Mouse (Mus musculus): Measurements from ENCODE around the gene Ccdc83. TPM values are rescaled to one million over a fixed set of nuclear protein-coding genes. Genes with fewer than 3 reads are reported as not detected.

Gene Ccdc83
- total and polyA plus RNA-seq, 3 experiments = 0.10 TPM; not detected in 2

GRCm38 (mm10) chr7:90306079-90306478 is 40.5 kb upstream of the Ccdc83 start:
- Histone ChIP-seq H3K4me3 (no peak overlapping the region), H3K27ac (no peak overlapping the region), H3K27me3 (ENCODE audit: control insufficient read depth, insufficient read depth, low read length) (0 out of 2 replicates have a peak, but pooled peaks cover 2% of the 10 kb centered on the region), H3K36me3 (ENCODE audit: control insufficient read depth, insufficient read depth, low read length) (no peaks in the 10 kb centered on the region), H3K9ac (ENCODE audit: low read depth, low read length) (no peak overlapping the region), H3K4me1 (ENCODE audit: control insufficient read depth, insufficient read depth, low read length) (no peaks in the 10 kb centered on the region), H3K79me2 (replicated peaks; ENCODE audit: control insufficient read depth, insufficient read depth, low read length) (no peaks in the 10 kb centered on the region)
- intact Hi-C loops (cut with DNase I) = loop anchor here (10.0 kb wide), 1 partner anchor 119 kb away; the partner anchor contains the start of gene Ccdc89
- DNase-seq = no peak
- TF ChIP-seq CTCF (IDR thresholded peaks at IDR 0.05) = no peak
- TF ChIP-seq EP300 (IDR thresholded peaks at IDR 0.05; ENCODE audit: insufficient read depth, low read depth, low read length) = no peak
- TF ChIP-seq POLR2A (IDR thresholded peaks at IDR 0.05; ENCODE audit: insufficient read depth, low read depth, low read length) = no peak
- 58% methylated on average over 3 of the region's 3 CpGs for WGBS

GRCm38 (mm10) chr7:90302647-90303552 is 37.3 kb upstream of the Ccdc83 start:
- Histone ChIP-seq H3K36me3 (ENCODE audit: control insufficient read depth, insufficient read depth, low read length) (no peaks in the 10 kb centered on the region), H3K4me3 (peak overlapping the region; percentile 52), H3K27ac (no peak overlapping the region), H3K79me2 (replicated peaks; ENCODE audit: control insufficient read depth, insufficient read depth, low read length) (no peaks in the 10 kb centered on the region), H3K9ac (ENCODE audit: low read depth, low read length) (peak overlapping the region; percentile 57), H3K4me1 (ENCODE audit: control insufficient read depth, insufficient read depth, low read length) (no peaks in the 10 kb centered on the region), H3K27me3 (ENCODE audit: control insufficient read depth, insufficient read depth, low read length) (0 out of 2 replicates have a peak, but pooled peaks cover 2% of the 10 kb centered on the region)
- DNase-seq = peak; percentile 11 to 20
- 5% methylated on average over 27 of the region's 27 CpGs for WGBS
- TF ChIP-seq POLR2A (IDR thresholded peaks at IDR 0.05; ENCODE audit: insufficient read depth, low read depth, low read length) (no peak), EP300 (IDR thresholded peaks at IDR 0.05; ENCODE audit: insufficient read depth, low read depth, low read length) (no peak), CTCF (IDR thresholded peaks at IDR 0.05) (no peak)
- intact Hi-C loops (cut with DNase I) = loop anchor here (5.0 to 10.0 kb wide), 2 partner anchors 69 to 122 kb away; partner anchors contain the start of gene Ccdc89

GRCm38 (mm10) chr7:90301942-90302646 is 36.5 kb upstream of the Ccdc83 start, which contains the start of gene Sytl2:
Gene Sytl2 (plus strand): TSS chr7:90302252.
- no peaks in the 10 kb centered on the region for H3K79me2 ChIP-seq (replicated peaks; ENCODE audit: control insufficient read depth, insufficient read depth, low read length)
- H3K4me3 ChIP-seq = peak within 1 kb of the TSS; percentile 52
- no peaks in the 10 kb centered on the region for H3K36me3 ChIP-seq (ENCODE audit: control insufficient read depth, insufficient read depth, low read length)
- H3K9ac ChIP-seq (ENCODE audit: low read depth, low read length) = peak within 1 kb of the TSS; percentile 57
- H3K27me3 ChIP-seq (ENCODE audit: control insufficient read depth, insufficient read depth, low read length) = 0 out of 2 replicates have a peak, but pooled peaks cover 2% of the 10 kb centered on the region
- WGBS = 2% methylated on average over 43 of the region's 43 CpGs
- no peak within 1 kb of the TSS for H3K27ac ChIP-seq
- DNase-seq = peak; percentile 69 to 70
- H3K4me1 ChIP-seq (ENCODE audit: control insufficient read depth, insufficient read depth, low read length) = no peaks in the 10 kb centered on the region
- intact Hi-C loops (cut with DNase I) = loop anchor here (5.0 to 10.0 kb wide), 2 partner anchors 70 to 123 kb away; partner anchors contain the start of gene Ccdc89
- TF ChIP-seq CTCF (IDR thresholded peaks at IDR 0.05) (0 out of 2 replicates have a peak, but pooled peaks have one; percentile 25), POLR2A (IDR thresholded peaks at IDR 0.05; ENCODE audit: insufficient read depth, low read depth, low read length) (no peak)

GRCm38 (mm10) chr7:90291885-90292284 is 26.3 kb upstream of the Ccdc83 start:
- H3K4me1 ChIP-seq (ENCODE audit: control insufficient read depth, insufficient read depth, low read length) = no peaks in the 10 kb centered on the region
- no peak for TF ChIP-seq EP300 (IDR thresholded peaks at IDR 0.05; ENCODE audit: insufficient read depth, low read depth, low read length)
- no peak for TF ChIP-seq POLR2A (IDR thresholded peaks at IDR 0.05; ENCODE audit: insufficient read depth, low read depth, low read length)
- no peak for TF ChIP-seq CTCF (IDR thresholded peaks at IDR 0.05)
- intact Hi-C loops (cut with DNase I) = no loop called here
- H3K9ac ChIP-seq (ENCODE audit: low read depth, low read length) = no peak overlapping the region
- H3K27ac ChIP-seq = no peak overlapping the region
- 68% methylated on average over 6 of the region's 6 CpGs for WGBS
- H3K36me3 ChIP-seq (ENCODE audit: control insufficient read depth, insufficient read depth, low read length) = no peaks in the 10 kb centered on the region
- DNase-seq = no peak
- H3K4me3 ChIP-seq = no peak overlapping the region
- no peaks in the 10 kb centered on the region for H3K27me3 ChIP-seq (ENCODE audit: control insufficient read depth, insufficient read depth, low read length)
- H3K79me2 ChIP-seq (replicated peaks; ENCODE audit: control insufficient read depth, insufficient read depth, low read length) = no peaks in the 10 kb centered on the region

- Histone ChIP-seq H3K79me2 (replicated peaks; ENCODE audit: control insufficient read depth, insufficient read depth, low read length) (no peaks in the 10 kb centered on the region), H3K9ac (ENCODE audit: low read depth, low read length) (no peak overlapping the region), H3K27ac (no peak overlapping the region), H3K36me3 (ENCODE audit: control insufficient read depth, insufficient read depth, low read length) (no peaks in the 10 kb centered on the region), H3K27me3 (ENCODE audit: control insufficient read depth, insufficient read depth, low read length) (no peaks in the 10 kb centered on the region), H3K4me3 (no peak overlapping the region), H3K4me1 (ENCODE audit: control insufficient read depth, insufficient read depth, low read length) (no peaks in the 10 kb centered on the region)
- WGBS = 62% methylated on average over 7 of the region's 7 CpGs
- DNase-seq = no peak
- intact Hi-C loops (cut with DNase I) = loop anchor here (10.0 kb wide), 1 partner anchor 220 kb away; no protein-coding TSS in a partner anchor
- TF ChIP-seq CTCF (IDR thresholded peaks at IDR 0.05) (no peak), POLR2A (IDR thresholded peaks at IDR 0.05; ENCODE audit: insufficient read depth, low read depth, low read length) (no peak), EP300 (IDR thresholded peaks at IDR 0.05; ENCODE audit: insufficient read depth, low read depth, low read length) (no peak)
Observed at GRCm38 (mm10) chr7:90284793-90285192, 19.2 kb upstream of the Ccdc83 start.
